Mouse (Mus musculus) lung, postnatal 0 days (tissue): ENCODE data around the gene Duox1.

Experiments used
- CTCF ChIP-seq: IDR thresholded peaks from 2 replicates; pipeline ENCODE4 v1.5.1; 2016; ENCODE audit warnings: antibody characterized with exemption, mild to moderate bottlenecking
- EP300 ChIP-seq: IDR thresholded peaks from 2 replicates; pipeline ENCODE4 v1.6.1; 2016; ENCODE audit warnings: antibody characterized with exemption, mild to moderate bottlenecking, control low read depth

DNA sequence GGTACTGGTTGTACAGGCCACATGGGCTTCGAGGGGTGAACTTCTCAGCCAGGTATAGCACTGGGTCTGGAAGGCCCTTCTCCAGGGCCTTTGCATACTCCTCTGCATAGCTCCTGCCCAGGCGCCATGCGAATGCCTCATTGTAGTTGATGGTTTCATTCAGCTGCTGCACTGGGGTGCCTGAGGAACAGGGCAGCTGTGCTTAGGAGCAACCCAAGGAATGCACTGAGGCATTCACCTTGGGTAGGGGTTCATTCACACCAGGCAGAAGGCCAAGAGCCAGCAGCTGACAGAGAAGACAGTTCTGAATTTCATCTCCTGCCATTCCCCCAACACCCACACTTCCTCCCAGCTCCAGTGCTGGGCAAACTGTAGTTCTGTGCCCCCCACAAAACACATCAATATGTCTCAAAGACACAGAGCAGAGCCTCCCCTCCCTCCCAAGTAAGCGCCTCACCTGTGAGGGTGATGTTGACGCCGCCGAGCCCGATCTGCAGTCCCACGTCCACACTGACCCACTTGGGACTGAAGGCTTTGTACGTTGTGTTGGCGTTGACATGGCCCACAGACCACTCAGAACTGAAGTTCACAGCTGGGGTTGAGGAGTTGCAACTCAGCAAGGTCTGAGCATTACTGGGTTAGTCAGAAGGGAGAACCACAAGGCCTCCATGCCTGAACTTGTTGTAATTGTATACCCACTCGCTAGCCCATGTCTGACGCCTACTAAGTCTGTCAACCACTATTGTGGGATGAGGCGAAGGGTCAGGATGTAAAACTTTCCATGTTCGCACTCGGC, 10.2 kb upstream of the Duox1 start:
- TF ChIP-seq EP300 (no peak), CTCF (no peak)
